ENCODE assay signal across 15 mouse cellular contexts in genomic region chr2:22670415-22670814, GRCm38 (mm10). TPM values are rescaled to one million over a fixed set of nuclear protein-coding genes. Genes with fewer than 3 reads are reported as not detected.
DNase-seq lines count a peak whose midpoint lies in the region; ATAC-seq and TF ChIP-seq lines count a peak whose summit lies in the region.
"Had no signal": no experiment of that assay in that cellular context is flagged by ENCODE, and none has a peak within 500 bp of the region (broad histone marks: within the 10 kb centered on the region; RNA-seq: fewer than 3 reads in every experiment).

No protein-coding gene starts in this region.

- H3K4me3 ChIP-seq in midbrain, embryonic 15.5 days = no peak overlapping the region
- no peak overlapping the region for H3K4me3 ChIP-seq in midbrain, embryonic 14.5 days (replicated peaks; ENCODE audit: low read depth, low read length)
- no peak overlapping the region for H3K4me3 ChIP-seq in myocyte
- no peak overlapping the region for H3K4me3 ChIP-seq in limb, embryonic 10.5 days
- H3K4me3 ChIP-seq: layer of hippocampus, adult 2 months; liver, embryonic 13.5 days had no signal

- 0 out of 2 replicates have a peak, but pooled peaks cover 3% of the 10 kb centered on the region for H3K36me3 ChIP-seq in midbrain, embryonic 15.5 days (replicated peaks)
- peaks cover 27% of the 10 kb centered on the region for H3K36me3 ChIP-seq in midbrain, embryonic 14.5 days (ENCODE audit: control insufficient read depth, insufficient read depth, low read length)
- H3K36me3 ChIP-seq in myocyte (ENCODE audit: control insufficient read depth, insufficient read depth) = no peaks in the 10 kb centered on the region
- H3K36me3 ChIP-seq in limb, embryonic 10.5 days = no peaks in the 10 kb centered on the region
- H3K36me3 ChIP-seq: liver, embryonic 13.5 days had no signal

- no peak overlapping the region for H3K4me2 ChIP-seq in midbrain, embryonic 15.5 days
- no peak overlapping the region for H3K4me2 ChIP-seq in midbrain, embryonic 14.5 days (ENCODE audit: low read length)
- peak overlapping the region; percentile 43 for H3K4me2 ChIP-seq in myocyte (ENCODE audit: low read depth)
- H3K4me2 ChIP-seq: liver, embryonic 13.5 days had no signal

- H3K27ac ChIP-seq in midbrain, embryonic 15.5 days = no peak overlapping the region
- no peak overlapping the region for H3K27ac ChIP-seq in midbrain, embryonic 14.5 days (replicated peaks; ENCODE audit: low read depth, low read length)
- H3K27ac ChIP-seq in limb, embryonic 10.5 days = no peak overlapping the region
- H3K27ac ChIP-seq: layer of hippocampus, adult 2 months; liver, embryonic 13.5 days had no signal

- no peak for TF ChIP-seq POLR2A in myocyte (IDR thresholded peaks at IDR 0.05; ENCODE audit: insufficient read length, low read depth)

- no peaks in the 10 kb centered on the region for H3K9me3 ChIP-seq in midbrain, embryonic 15.5 days
- no peaks in the 10 kb centered on the region for H3K9me3 ChIP-seq in midbrain, embryonic 14.5 days (ENCODE audit: control insufficient read depth, low read length)
- H3K9me3 ChIP-seq in limb, embryonic 10.5 days (replicated peaks) = no peaks in the 10 kb centered on the region
- H3K9me3 ChIP-seq: liver, embryonic 13.5 days had no signal

- no peak overlapping the region for H3ac ChIP-seq in myocyte (ENCODE audit: control insufficient read depth, insufficient read length)

- H3K9ac ChIP-seq in midbrain, embryonic 15.5 days = no peak overlapping the region
- H3K9ac ChIP-seq in midbrain, embryonic 14.5 days (replicated peaks; ENCODE audit: low read length) = no peak overlapping the region
- H3K9ac ChIP-seq: liver, embryonic 13.5 days had no signal

- no peaks in the 10 kb centered on the region for H3K4me1 ChIP-seq in midbrain, embryonic 15.5 days
- H3K4me1 ChIP-seq in midbrain, embryonic 14.5 days (ENCODE audit: control insufficient read depth, insufficient read depth, low read length) = no peaks in the 10 kb centered on the region
- no peaks in the 10 kb centered on the region for H3K4me1 ChIP-seq in limb, embryonic 10.5 days
- H3K4me1 ChIP-seq: liver, embryonic 13.5 days had no signal

- peak; percentile 32; the same call in 1 of the 2 replicates for ATAC-seq in midbrain, embryonic 15.5 days (replicated peaks)
- ATAC-seq in midbrain, embryonic 14.5 days (ENCODE audit: low FRiP score, low TSS enrichment) = no peak
- ATAC-seq: forebrain, embryonic 16.5 days had no signal

- H3K79me2 ChIP-seq in myocyte (ENCODE audit: control insufficient read depth, insufficient read depth) = no peaks in the 10 kb centered on the region

- WGBS in midbrain, embryonic 15.5 days = 70% methylated on average over 2 of the region's 2 CpGs
- 79% methylated on average over 2 of the region's 2 CpGs for WGBS in midbrain, embryonic 14.5 days
- 92% methylated on average over 2 of the region's 2 CpGs for WGBS in limb, embryonic 10.5 days

- H3K27me3 ChIP-seq in midbrain, embryonic 15.5 days (replicated peaks) = no peaks in the 10 kb centered on the region
- no peaks in the 10 kb centered on the region for H3K27me3 ChIP-seq in midbrain, embryonic 14.5 days (ENCODE audit: control insufficient read depth, insufficient read depth, low read length)
- no peaks in the 10 kb centered on the region for H3K27me3 ChIP-seq in myocyte (ENCODE audit: control insufficient read depth, insufficient read depth, insufficient read length)
- no peaks in the 10 kb centered on the region for H3K27me3 ChIP-seq in limb, embryonic 10.5 days (ENCODE audit: low read depth, poor library complexity, severe bottlenecking)
- H3K27me3 ChIP-seq: liver, embryonic 13.5 days had no signal

- DNase-seq in heart, adult 11 months = peak; percentile 86
- no peak for DNase-seq in heart, adult 9 months (ENCODE audit: low spot score in 2 of 2)
- no peak for DNase-seq in midbrain, embryonic 14.5 days
- DNase-seq in cerebellum, adult 9-10 months = peak; percentile 79
- DNase-seq in embryo, embryonic 9.5 days (ENCODE audit: extremely low spot score) = no peak
- DNase-seq in limb, embryonic 10.5 days (ENCODE audit: low spot score) = no peak
- DNase-seq: gastrocnemius, postnatal 14 days; kidney, adult 9 months; liver, embryonic 13.5 days; lung, postnatal 10 days had no signal

TF ChIP-seq in myocyte, 11 proteins besides CTCF, POLR2A, EP300 and RAD21:
- TF ChIP-seq E2F4 (IDR thresholded peaks at IDR 0.05; ENCODE audit: insufficient read depth) = no peak
- TF ChIP-seq USF1 (IDR thresholded peaks at IDR 0.05; ENCODE audit: low read depth) = no peak

RNA-seq across cellular contexts. Expression of gene Gad2, which starts 48.4 kb away (rescaled TPM):
- 62.8 and 72.5 TPM in 2 replicates for polyA plus RNA-seq in midbrain, embryonic 15.5 days (2015; fragmentation: Nextera tagmentation; extraction: Ambion mirVana)
- 58.7 and 62.4 TPM in 2 replicates for polyA plus RNA-seq in midbrain, embryonic 14.5 days (2014; fragmentation: Nextera tagmentation; extraction: Ambion mirVana)
- polyA plus RNA-seq in myocyte (2012; fragmentation: generic; extraction: Trizol) = not detected
- 0.03 TPM in 1 of 2 replicates, not detected in the other for polyA plus RNA-seq in limb, embryonic 10.5 days (2016; fragmentation: Nextera tagmentation; extraction: Ambion mirVana)
- polyA plus RNA-seq: thymus, postnatal 0 days had no signal

Comparison
In these comparisons a context has a peak if more than half of its experiments do, and no peak if none do; other contexts are left out.
1. DNase-seq: peak in heart, adult 11 months (single experiment) and cerebellum, adult 9-10 months (single experiment); none in heart, adult 9 months (0 of 2), midbrain, embryonic 14.5 days (single experiment), embryo, embryonic 9.5 days (single experiment) and limb, embryonic 10.5 days (single experiment).
2. RNA of gene Gad2, which starts 48.4 kb away (polyA plus RNA-seq): 62.8 to 72.5 TPM in midbrain, embryonic 15.5 days and 58.7 to 62.4 TPM in midbrain, embryonic 14.5 days; 0.03 TPM in limb, embryonic 10.5 days and not detected in myocyte (single experiment); every median in the first group is over 10 times any median in the second.